Mouse (Mus musculus) G1E (cell line): Measurements from ENCODE around the gene Ap3m1. TPM values are rescaled to one million over a fixed set of nuclear protein-coding genes. Genes with fewer than 3 reads are reported as not detected.

Experiments used
- ATAC-seq: 2 replicates; pipeline ENCODE4 v1.8.0; 2016; ENCODE audit warnings: mild to moderate bottlenecking; ENCODE audit not compliant: insufficient number of reproducible peaks, poor library complexity, low FRiP score, severe bottlenecking; ENCODE audit errors: extremely low read depth
- DNase-seq: peaks from one replicate; pipeline ENCODE4 v3.0.0; 2012; ENCODE audit warnings: low spot score
- H3K27me3 ChIP-seq: 2 replicates; pipeline ENCODE4 v1.6.1; 2012; ENCODE audit warnings: mild to moderate bottlenecking, low read length, inconsistent platforms; ENCODE audit not compliant: insufficient read depth
- H3K36me3 ChIP-seq: replicated peaks from 2 replicates; pipeline ENCODE3; 2012; ENCODE audit warnings: mild to moderate bottlenecking, inconsistent platforms
- H3K4me1 ChIP-seq: 2 replicates; pipeline ENCODE4 v1.6.1; 2012; ENCODE audit warnings: low read depth, low read length, inconsistent platforms, mixed read lengths; ENCODE audit not compliant: insufficient read depth
- H3K4me3 ChIP-seq: 2 replicates; pipeline ENCODE4 v1.5.1; 2012; ENCODE audit warnings: low read depth, mild to moderate bottlenecking, inconsistent platforms, low read length, moderate library complexity, mixed read lengths
- H3K9me3 ChIP-seq: replicated peaks from 2 replicates; pipeline ENCODE4 v1.6.1; 2012; ENCODE audit warnings: inconsistent platforms
- CTCF ChIP-seq: IDR thresholded peaks from 2 replicates; pipeline ENCODE4 v1.5.1; 2012; ENCODE audit warnings: low read depth, low read length, inconsistent platforms, mixed read lengths
- GATA1 ChIP-seq: IDR thresholded peaks from 2 replicates; pipeline ENCODE4 v1.6.1; 2012; ENCODE audit warnings: borderline replicate concordance, low read length, inconsistent platforms, mixed read lengths
- GATA2 ChIP-seq: IDR thresholded peaks from 2 replicates; pipeline ENCODE4 v1.6.1; 2012; ENCODE audit warnings: low read depth, low read length, inconsistent platforms, borderline replicate concordance
- POLR2AphosphoS5 ChIP-seq: IDR thresholded peaks from 2 replicates; pipeline ENCODE4 v1.6.1; 2012; ENCODE audit warnings: low read depth, low read length, inconsistent platforms; ENCODE audit not compliant: insufficient replicate concordance
- TAL1 ChIP-seq: conservative IDR thresholded peaks from 2 replicates; pipeline ENCODE4 v1.6.1; 2012; ENCODE audit warnings: low read depth, low read length, inconsistent platforms, mixed read lengths
- polyA plus RNA-seq: library from polyadenylated mRNA; stranded (reverse); fragments of >175 nt; gene quantifications from 2 replicates; pipeline ENCODE4 v1.2.3, GENCODE M21; 2012
- total RNA-seq, 2 experiments: library from RNA; stranded (forward) in 1 of 2; stranded (reverse) in 1 of 2; fragments of 200-1000 nt in 1 of 2; fragments of >200 nt in 1 of 2; fragmentation: Nextera tagmentation in 1 of 2; gene quantifications; 2 replicates each; pipeline ENCODE4 v1.2.3; 2014 to 2017

Gene Ap3m1
- total and polyA plus RNA-seq, 3 experiments = 8.2 to 148 (median 114) TPM

- Histone ChIP-seq H3K4me3 (peak overlapping the region; percentile 91; the same call in 1 of the 2 replicates), H3K4me1 (peaks cover 70% of the 10 kb centered on the region), H3K27me3 (no peaks in the 10 kb centered on the region), H3K9me3 (no peaks in the 10 kb centered on the region), H3K36me3 (peaks cover 13% of the 10 kb centered on the region)
- no peak for DNase-seq
- peak; percentile 47 for ATAC-seq
- no peak for TF ChIP-seq GATA2
- peak; percentile 89 for TF ChIP-seq TAL1
Observed at GRCm38 (mm10) chr14:21074398-21075320, 22.4 kb upstream of the Ap3m1 start.

DNA sequence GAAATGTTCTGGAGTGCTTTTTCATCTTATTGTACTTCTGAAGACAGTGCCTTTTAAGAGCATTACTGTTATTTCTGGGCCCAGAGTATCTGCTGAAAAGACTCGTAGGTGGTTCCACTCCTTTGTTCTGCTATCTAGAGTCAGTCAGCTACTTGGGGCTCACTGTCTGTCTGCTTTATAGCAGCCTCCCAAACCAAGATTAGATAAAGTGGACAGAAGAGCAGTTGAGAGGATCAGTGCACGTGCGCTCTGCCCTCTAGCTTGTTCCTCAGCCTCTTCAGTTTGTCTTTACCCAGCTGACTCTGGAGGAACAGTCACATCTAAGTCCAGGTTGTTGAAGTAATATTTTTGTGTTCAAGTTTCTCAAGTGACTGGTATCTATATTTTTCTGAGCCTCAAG lies 21.7 kb upstream of the Ap3m1 start:
- Histone ChIP-seq H3K4me3 (peak overlapping the region; percentile 91; the same call in 1 of the 2 replicates), H3K4me1 (peaks cover 71% of the 10 kb centered on the region), H3K36me3 (peaks cover 13% of the 10 kb centered on the region), H3K27me3 (no peaks in the 10 kb centered on the region), H3K9me3 (no peaks in the 10 kb centered on the region)
- TF ChIP-seq GATA1 (no peak), POLR2AphosphoS5 (no peak), GATA2 (no peak), TAL1 (peak; percentile 64), CTCF (no peak)
- peak; percentile 72 for ATAC-seq
- DNase-seq = peak; percentile 38

DNA sequence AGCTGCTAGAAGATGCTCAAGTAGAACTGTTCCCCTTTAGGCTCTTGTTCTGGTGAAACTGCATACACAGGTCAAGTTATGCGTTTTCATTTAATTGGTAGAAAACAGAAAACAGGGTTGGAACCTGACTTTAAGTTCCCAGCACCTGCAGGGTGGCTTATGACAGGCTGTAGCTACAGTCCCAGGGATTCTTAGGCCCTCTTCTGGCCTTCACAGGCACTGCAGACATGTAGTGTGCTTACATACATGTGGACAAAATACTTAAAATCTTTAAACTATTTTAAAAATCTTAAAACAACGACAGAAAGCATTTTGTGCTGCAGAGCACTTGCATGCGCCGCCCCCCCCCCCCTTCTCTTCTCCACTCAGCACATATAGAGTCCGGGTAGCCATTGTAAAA lies 17.3 kb upstream of the Ap3m1 start:
- Histone ChIP-seq H3K36me3 (peaks cover 23% of the 10 kb centered on the region), H3K4me3 (no peak overlapping the region), H3K9me3 (no peaks in the 10 kb centered on the region), H3K27me3 (no peaks in the 10 kb centered on the region), H3K4me1 (peaks cover 69% of the 10 kb centered on the region)
- DNase-seq (no peak), ATAC-seq (no peak)
- no peak for TF ChIP-seq POLR2AphosphoS5
- no peak for TF ChIP-seq GATA1
- no peak for TF ChIP-seq CTCF
- no peak for TF ChIP-seq TAL1
- no peak for TF ChIP-seq GATA2

- ATAC-seq (no peak), DNase-seq (no peak)
- no peaks in the 10 kb centered on the region for H3K27me3 ChIP-seq
- H3K9me3 ChIP-seq = no peaks in the 10 kb centered on the region
- peak overlapping the region; percentile 14; the same call in 1 of the 2 replicates for H3K4me3 ChIP-seq
- TF ChIP-seq POLR2AphosphoS5 (no peak), GATA2 (no peak), CTCF (no peak), TAL1 (no peak), GATA1 (no peak)
- H3K36me3 ChIP-seq = peaks cover 18% of the 10 kb centered on the region
- peaks cover 73% of the 10 kb centered on the region for H3K4me1 ChIP-seq
Observed at GRCm38 (mm10) chr14:21065490-21066162, 13.3 kb upstream of the Ap3m1 start.

DNA sequence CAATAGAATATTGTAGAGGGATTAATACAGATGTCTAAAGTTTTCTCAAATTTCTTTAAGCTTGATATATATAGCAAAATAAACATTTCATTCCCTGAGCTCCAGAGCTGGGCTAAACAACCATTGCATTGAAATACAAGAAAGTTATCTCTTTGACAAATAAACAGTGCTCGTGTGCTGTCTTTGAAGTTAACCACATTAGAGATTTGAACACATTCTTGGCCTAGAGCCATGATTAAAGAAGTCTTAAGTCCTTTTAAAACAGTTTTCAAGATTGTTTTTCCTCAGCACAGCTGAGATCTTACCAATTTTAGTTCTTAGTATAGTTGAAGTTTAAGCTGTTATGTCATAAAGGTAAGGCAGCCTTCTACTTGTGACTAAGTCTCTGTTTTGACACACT lies 12.0 kb upstream of the Ap3m1 start:
- Histone ChIP-seq H3K27me3 (no peaks in the 10 kb centered on the region), H3K9me3 (no peaks in the 10 kb centered on the region), H3K4me3 (no peak overlapping the region), H3K36me3 (peaks cover 21% of the 10 kb centered on the region), H3K4me1 (peaks cover 66% of the 10 kb centered on the region)
- no peak for TF ChIP-seq POLR2AphosphoS5
- no peak for TF ChIP-seq GATA1
- TF ChIP-seq GATA2 = no peak
- TF ChIP-seq CTCF = no peak
- no peak for TF ChIP-seq TAL1
- DNase-seq (no peak), ATAC-seq (no peak)

- TF ChIP-seq CTCF = no peak
- no peak for TF ChIP-seq GATA2
- TF ChIP-seq TAL1 = peak; percentile 58
- TF ChIP-seq GATA1 = no peak
- no peak for TF ChIP-seq POLR2AphosphoS5
- H3K36me3 ChIP-seq = peaks cover 29% of the 10 kb centered on the region
- H3K9me3 ChIP-seq = no peaks in the 10 kb centered on the region
- H3K4me3 ChIP-seq = no peak overlapping the region; the same call in 1 of the 2 replicates
- H3K4me1 ChIP-seq = peaks cover 76% of the 10 kb centered on the region
- DNase-seq (peak; percentile 40), ATAC-seq (peak; percentile 81)
- H3K27me3 ChIP-seq = no peaks in the 10 kb centered on the region
Observed at GRCm38 (mm10) chr14:21062766-21063513, 10.6 kb upstream of the Ap3m1 start.
